Mouse (Mus musculus) embryonic fibroblast, embryonic 13.5 days (primary cell): ENCODE measurements around the gene Gm20388.

ENCODE experiments used
- CTCF ChIP-seq: IDR thresholded peaks from 2 replicates; pipeline ENCODE4 v1.5.1; 2011; ENCODE audit warnings: mild to moderate bottlenecking, control low read depth, low read length, moderate library complexity, borderline replicate concordance; ENCODE audit not compliant: insufficient read depth
- POLR2A ChIP-seq: IDR thresholded peaks from 2 replicates; pipeline ENCODE4 v1.6.1; 2011; ENCODE audit warnings: low read depth, mild to moderate bottlenecking, control low read depth, low read length, moderate library complexity

- no peak for TF ChIP-seq CTCF
- TF ChIP-seq POLR2A: no peak
These were observed 842.8 kb downstream of the Gm20388 start for GRCm38 (mm10) chr8:120753476-120753875.
